Mouse (Mus musculus) yolk sac, embryonic 10.5 days (tissue): ENCODE results near the gene Dlgap1.

Experiments used
- DNase-seq: peaks from one replicate; pipeline ENCODE4 v3.0.0-alpha.2; 2017; ENCODE audit warnings: low spot score

Dlgap1 gene

DNA sequence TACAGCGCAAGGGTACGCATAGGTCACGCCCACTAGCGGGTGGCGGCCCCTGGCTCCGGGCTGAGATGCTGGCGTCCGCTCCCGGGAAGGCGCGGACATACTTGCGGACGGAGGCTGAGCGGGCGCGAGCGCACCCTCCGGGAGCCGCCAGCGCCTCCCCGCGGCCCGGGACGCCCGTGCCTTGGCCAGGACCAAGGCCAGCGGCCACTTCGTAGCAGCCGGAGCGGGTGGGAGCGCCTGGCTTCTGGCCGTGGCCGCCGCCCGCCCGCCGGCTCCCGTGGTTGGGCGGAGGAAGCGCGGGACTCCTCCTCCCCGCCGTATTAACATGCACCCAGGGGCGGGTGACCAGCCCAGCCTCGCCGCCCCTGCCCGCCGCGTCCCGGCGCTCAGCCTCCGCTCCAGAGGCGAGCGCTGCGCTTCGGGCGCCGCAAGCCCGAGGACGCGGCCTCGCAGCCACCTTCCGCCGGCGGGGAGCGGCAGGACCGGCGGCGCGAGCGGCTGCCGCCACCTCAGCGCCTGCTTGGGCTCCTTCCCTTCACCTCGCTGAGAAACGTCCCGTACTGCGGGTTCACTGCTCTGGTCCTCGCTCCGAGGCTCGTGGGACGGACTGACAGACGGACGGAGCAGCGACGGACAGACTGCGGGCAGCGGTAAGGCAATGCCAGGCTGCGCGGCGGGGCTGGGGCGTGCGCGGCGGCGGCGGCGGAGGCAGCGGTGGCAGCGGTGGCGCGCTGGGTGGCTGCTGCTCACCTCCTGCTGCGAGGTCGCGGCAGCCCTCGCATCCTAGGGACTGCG lies at the start of gene Dlgap1:
TSS of gene Dlgap1 (plus strand) at position 53 of the 795 bp plus-strand sequence.
- peak; percentile 64 for DNase-seq

DNA sequence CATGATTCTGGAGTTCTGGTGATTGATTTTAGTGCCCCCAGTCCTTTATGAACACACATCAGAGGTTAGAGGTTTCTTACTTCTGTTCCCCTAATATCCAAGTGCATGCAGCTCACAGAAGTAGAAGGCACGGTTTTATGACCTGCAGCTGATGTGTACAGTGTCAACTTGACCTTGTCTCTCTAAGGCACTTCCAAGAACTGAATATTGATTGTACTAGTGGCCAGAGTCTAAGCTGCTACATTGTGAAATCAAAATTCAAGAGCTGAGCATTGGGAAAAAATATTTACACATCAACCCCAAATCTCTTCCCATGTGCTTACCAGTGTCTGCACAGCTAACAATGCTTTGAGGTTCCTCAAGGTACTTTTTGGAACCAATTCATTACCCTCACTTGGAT lies 13.9 kb upstream of the Dlgap1 start:
- DNase-seq, result no peak

DNA sequence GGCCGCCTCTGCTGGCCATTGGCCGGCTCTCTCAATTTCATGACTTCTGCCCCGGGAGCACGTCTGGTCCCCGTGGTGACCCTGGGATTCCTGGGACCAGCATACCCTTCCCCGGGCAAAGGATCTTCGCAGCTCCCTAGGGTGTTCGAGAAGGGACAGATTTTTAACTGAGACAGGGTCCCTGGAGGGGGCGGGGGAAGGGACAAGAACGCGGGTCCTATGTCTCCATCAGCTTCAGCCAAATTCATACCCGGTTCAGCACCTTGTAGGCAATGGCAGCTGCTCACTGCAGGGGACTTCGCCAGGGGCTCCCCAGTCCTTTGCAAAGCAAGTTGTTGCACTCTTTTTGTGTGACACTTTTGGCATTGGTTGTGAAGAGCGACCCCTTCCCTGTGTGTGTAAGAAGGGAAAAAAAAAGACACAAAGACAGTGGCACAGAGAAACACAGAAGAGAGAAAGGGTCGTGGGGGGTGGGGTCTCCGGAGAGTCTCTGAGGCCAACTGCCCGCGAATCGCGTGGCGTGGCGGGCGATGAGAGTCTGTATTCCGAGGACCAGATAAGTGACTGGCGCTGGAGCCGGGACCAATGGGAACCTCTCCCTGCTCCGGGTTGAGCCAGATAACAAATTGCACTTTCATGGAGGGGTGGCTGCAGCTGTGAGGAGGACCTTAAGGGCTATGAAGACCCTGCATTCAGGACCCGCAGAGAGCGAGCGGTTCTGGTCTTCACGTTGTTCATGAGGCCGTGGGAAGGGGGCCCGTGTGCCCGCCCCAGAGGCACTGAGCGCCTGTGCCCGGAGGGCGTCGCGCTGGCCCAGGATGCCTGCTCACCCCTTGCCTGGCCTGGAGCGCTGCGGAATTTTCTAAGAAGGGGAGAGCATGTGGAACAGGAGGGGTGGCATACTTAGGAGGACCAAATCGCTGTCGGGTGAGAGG lies 1.2 kb downstream of the Dlgap1 start:
- no peak for DNase-seq

DNA sequence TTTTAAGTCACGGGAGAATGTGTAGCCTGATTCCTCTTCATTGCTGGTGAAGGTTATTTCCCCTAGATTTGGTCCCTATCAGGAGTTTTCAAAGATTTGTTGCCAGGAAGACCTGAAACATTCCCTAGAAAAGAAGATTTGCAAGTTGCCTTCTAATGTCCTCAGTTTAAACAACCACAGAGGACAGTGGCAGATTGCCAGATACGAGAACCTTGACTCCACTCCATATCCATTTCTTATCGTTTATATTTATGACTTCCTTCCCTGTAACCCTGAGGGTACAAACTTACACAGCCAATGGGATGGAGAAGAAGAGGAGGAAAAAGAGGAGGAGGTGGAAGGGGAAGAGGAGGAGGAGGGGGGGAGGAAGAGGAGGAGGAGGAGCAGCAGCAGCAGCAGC lies 4.2 kb downstream of the Dlgap1 start:
- DNase-seq, result no peak

DNA sequence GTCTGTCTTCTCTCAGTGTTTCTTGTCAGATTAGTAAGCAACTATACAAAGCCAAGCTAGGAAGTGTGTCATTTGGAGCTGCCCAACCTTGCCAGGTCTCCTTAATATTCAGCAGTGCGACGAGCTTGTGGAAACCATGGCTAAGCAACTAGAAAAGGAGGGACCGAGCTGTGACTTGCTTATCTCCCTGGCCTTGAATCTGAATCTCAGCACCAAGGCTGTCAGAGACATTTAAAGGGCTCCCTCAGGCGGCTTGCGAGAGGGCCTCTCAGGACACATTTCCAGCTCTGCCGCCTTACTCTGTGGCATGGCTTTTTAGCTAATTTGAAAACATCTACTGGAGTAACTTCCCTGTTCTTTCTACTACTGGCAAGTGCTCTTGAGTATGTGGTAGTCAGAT lies 5.1 kb downstream of the Dlgap1 start:
- no peak for DNase-seq

- DNase-seq, result no peak
These were observed 13.5 kb downstream of the Dlgap1 start for GRCm38 (mm10) chr17:69982236-69982923.

- DNase-seq, result no peak
These were observed 27.5 kb downstream of the Dlgap1 start for GRCm38 (mm10) chr17:69996406-69996805.

GRCm38 (mm10) chr17:70002026-70002425 lies 33.2 kb downstream of the Dlgap1 start:
- no peak for DNase-seq

GRCm38 (mm10) chr17:70004628-70005027 lies 35.8 kb downstream of the Dlgap1 start:
- no peak for DNase-seq

GRCm38 (mm10) chr17:70007607-70008006 lies 38.7 kb downstream of the Dlgap1 start:
- DNase-seq, result no peak

- DNase-seq, result no peak
These were observed 47.6 kb downstream of the Dlgap1 start for GRCm38 (mm10) chr17:70016511-70016910.

GRCm38 (mm10) chr17:70020376-70020775 lies 51.5 kb downstream of the Dlgap1 start:
- no peak for DNase-seq

DNA sequence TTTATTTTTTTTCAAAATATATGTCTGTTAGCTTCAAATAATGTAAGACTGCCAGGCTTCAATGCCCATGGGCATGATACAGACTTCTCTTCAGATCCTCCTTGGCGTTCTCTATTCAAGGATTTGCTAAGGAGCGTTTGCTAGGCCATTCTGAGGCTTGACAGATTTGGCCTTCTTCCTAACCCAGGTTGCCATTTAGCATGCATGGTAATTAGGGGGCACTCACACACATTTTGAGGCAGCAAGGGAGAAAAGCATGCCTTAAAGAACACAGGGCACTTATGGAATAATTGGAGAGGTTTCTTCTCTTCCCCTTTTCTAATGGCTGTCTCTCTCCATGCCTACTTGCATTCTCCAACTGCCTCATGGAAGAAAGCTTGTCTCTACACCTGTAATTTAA lies 53.7 kb downstream of the Dlgap1 start:
- no peak for DNase-seq

DNA sequence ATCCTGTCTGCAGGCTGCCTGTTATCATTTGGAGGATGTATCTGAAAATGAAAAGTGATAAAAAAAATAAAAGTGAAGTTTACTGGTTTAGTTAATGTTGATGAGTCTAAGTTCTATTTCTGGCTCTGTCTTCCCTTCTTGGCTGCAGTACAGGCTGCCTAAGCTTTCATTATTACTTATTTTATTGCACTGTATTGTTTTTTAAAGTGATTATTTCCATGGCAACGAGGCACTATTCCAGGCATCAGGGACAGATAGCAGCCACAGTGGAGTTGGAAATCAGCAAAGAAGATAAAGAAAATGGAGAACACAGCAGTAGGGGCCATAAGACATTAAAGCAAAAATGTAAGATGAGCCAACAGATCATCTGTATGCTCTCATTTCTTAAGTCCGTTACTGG lies 66.0 kb downstream of the Dlgap1 start:
- no peak for DNase-seq

DNA sequence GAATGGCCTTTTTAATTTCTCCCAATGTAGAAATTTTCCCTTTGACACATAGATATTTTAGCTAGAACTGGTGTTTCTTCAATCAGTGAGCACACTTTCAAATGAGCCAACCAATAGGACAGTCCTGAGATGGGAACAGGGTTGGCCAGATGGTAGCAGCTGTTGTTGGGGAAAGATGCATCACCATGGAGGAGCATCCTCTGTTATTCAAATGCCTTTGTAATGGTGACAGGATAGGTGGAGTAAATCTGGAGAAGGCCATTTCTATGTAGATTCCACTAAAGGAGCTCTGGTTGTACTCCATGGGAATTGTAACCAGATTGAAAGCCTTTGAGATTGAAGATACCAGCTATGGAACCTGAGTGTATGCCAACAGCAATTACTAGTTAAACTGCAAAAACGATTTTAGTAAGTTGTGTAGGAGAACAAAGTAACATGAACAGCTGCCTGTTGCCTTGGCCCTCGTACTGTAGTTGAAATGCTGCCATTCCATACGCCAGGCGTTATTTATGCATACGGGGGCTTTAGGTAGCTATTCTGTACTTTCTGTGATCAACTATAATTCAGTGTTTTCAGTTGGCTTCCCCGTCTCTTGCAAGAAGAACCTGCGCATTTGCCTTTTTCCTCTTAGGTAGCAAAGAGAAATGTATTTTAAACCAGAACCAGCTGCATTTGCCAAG lies 72.0 kb downstream of the Dlgap1 start:
- no peak for DNase-seq

GRCm38 (mm10) chr17:70068281-70068680 lies 99.4 kb downstream of the Dlgap1 start:
- DNase-seq, result no peak

GRCm38 (mm10) chr17:70072066-70072465 lies 103.2 kb downstream of the Dlgap1 start:
- no peak for DNase-seq

DNA sequence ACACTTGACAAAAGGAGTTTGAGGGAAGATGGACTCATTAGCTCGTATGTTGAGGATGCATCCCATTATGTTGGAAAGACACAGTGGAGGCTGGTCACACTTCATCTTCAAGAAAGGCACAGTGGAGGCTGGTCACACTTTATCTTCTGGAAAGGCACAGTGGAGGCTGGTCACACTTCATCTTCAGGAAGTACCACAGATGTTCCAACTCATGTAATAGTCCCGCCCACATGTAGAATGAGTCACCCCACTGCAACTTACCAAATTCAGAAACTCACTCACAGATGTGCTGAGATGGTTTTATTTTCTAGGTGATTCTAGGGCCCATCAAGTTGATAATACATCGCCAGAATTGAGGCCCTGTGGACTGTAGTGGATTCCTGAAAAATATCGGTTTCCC lies 119.3 kb downstream of the Dlgap1 start:
- no peak for DNase-seq

- peak; percentile 35 for DNase-seq
These were observed 121.9 kb downstream of the Dlgap1 start for GRCm38 (mm10) chr17:70090737-70091136.

- no peak for DNase-seq
These were observed 160.3 kb downstream of the Dlgap1 start for GRCm38 (mm10) chr17:70129151-70129550.

DNA sequence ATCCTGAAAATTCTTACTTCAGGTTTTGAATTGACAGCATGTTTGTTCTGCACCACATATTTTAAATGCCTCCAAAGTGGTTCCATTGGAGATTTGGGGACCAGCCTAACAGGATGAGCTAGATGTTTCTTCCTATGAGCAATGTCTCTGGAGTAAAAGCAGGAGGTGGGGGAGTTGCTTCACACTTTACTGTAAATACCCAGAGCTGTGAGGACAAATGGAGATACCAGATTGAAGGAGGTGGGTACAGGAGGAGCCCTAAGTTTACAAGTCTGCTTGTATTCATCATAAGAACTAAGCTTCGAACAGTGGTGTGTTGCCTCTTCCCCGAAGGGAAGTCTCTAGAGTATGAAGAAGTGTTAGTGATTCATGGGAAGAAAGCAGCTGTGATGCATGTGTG lies 201.0 kb downstream of the Dlgap1 start:
- no peak for DNase-seq

DNA sequence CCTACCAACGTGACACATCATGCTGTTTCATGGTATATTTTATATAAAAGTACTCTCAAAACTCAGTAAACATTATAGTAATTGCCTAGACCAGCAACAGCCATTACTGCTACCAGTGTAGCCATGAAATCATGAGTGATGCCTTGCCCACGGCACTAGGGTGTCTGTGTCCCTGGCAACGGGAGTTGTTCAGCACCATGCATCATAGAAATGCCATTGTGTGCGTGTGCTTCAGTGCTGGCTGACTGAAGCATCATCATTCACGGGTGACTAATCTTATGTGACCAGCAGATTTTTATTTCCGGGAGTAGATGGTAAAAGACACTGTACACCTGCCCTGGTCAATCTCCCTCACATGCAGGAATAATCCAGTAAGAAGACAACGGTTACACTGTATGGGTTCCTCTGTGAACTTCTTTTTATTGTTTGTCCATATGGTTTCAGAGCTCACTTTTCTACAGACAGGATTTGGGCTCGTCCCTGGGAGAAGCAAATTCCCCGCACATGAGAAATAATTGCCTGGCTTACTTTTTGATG lies 203.7 kb downstream of the Dlgap1 start:
- DNase-seq, result no peak
